Mouse (Mus musculus): Measurements from ENCODE around the gene Tcirg1.

DNA sequence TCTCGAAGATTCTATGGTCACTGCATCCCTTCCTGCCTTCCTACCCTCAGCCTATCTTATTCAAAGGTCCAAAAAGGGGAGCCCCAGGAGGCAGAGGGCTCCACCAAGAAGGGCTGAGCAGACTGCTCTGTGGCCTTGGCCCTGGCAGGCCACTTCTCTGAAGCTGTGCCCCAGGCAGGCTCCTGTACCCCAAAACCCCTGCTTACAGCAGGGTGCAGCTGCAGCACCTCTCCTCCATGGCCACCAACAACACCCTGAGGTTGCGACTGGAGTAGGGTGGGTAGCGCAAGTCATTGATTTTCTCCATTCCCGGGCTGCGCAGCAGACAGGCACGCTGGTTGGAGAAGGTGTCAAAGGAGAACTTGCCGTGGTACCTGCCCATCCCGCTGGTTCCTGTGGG lies 6.8 kb upstream of the Tcirg1 start:
- TF ChIP-seq CTCF (IDR thresholded peaks at IDR 0.05; ENCODE audit: insufficient read depth, low read depth, low read length) (no peak), POLR2A (IDR thresholded peaks at IDR 0.05; ENCODE audit: insufficient read depth, low read depth, low read length) (no peak)
